Mouse (Mus musculus) stomach, postnatal 0 days (tissue): ENCODE measurements around the gene Vav2.

Experiments used
- CTCF ChIP-seq: IDR thresholded peaks from 2 replicates; pipeline ENCODE4 v1.5.1; 2016; ENCODE audit warnings: antibody characterized with exemption, low read depth, mild to moderate bottlenecking, moderate library complexity
- EP300 ChIP-seq: optimal IDR thresholded peaks from 2 replicates; pipeline ENCODE3; 2016; ENCODE audit warnings: antibody characterized with exemption

- no peak for TF ChIP-seq EP300
- TF ChIP-seq CTCF: no peak
Observed at GRCm38 (mm10) chr2:27304741-27305140, 122.1 kb downstream of the Vav2 start.
